Mouse (Mus musculus) liver, embryonic 16.5 days (tissue): Measurements from ENCODE around the gene Tmem131. TPM values are rescaled to one million over a fixed set of nuclear protein-coding genes. Genes with fewer than 3 reads are reported as not detected.

ENCODE experiments used
- ATAC-seq: fragments of 200-750 bp; cut with Nextera tagmentation; 2 replicates; pipeline ENCODE4 v1.8.0; 2017; ENCODE audit warnings: low read depth, mild to moderate bottlenecking, moderate number of reproducible peaks, moderate library complexity
- H3K27ac ChIP-seq: fragments of 300-500 bp; sonication (generic); 2 replicates; pipeline ENCODE4 v1.5.1; 2014; ENCODE audit warnings: mild to moderate bottlenecking, low read length
- H3K27me3 ChIP-seq: fragments of 300-500 bp; sonication (generic); 2 replicates; pipeline ENCODE4 v1.6.1; 2014; ENCODE audit warnings: low read depth, low read length, mixed read lengths; ENCODE audit not compliant: control insufficient read depth, insufficient read depth
- H3K36me3 ChIP-seq: fragments of 300-500 bp; sonication (generic); 2 replicates; pipeline ENCODE4 v1.6.1; 2014; ENCODE audit warnings: mild to moderate bottlenecking; ENCODE audit not compliant: control insufficient read depth, insufficient read depth
- H3K4me1 ChIP-seq: fragments of 300-500 bp; sonication (generic); 2 replicates; pipeline ENCODE4 v1.6.1; 2014; ENCODE audit warnings: low read depth, low read length, mixed read lengths; ENCODE audit not compliant: control insufficient read depth
- H3K4me2 ChIP-seq: fragments of 300-500 bp; sonication (generic); 2 replicates; pipeline ENCODE4 v1.6.1; 2014; ENCODE audit warnings: low read depth, low read length, mixed read lengths
- H3K4me3 ChIP-seq: fragments of 300-500 bp; sonication (generic); 2 replicates; pipeline ENCODE4 v1.5.1; 2014; ENCODE audit warnings: low read depth, mild to moderate bottlenecking, low read length
- H3K9ac ChIP-seq: fragments of 300-500 bp; sonication (generic); 2 replicates; pipeline ENCODE4 v1.6.1; 2014; ENCODE audit warnings: low read depth, low read length
- H3K9me3 ChIP-seq: fragments of 300-500 bp; sonication (generic); replicated peaks from 2 replicates; pipeline ENCODE4 v1.6.1; 2016; ENCODE audit warnings: low read length; ENCODE audit not compliant: control insufficient read depth
- WGBS: fragments of 180-500 bp; shearing (Covaris S2); extraction: QIAGEN DNeasy Blood & Tissue Kit; methylation state at CpG from one replicate; pipeline ENCODE4 v1.1.7; 2014; ENCODE audit not compliant: insufficient replicate concordance; 5-methylcytosine and 5-hydroxymethylcytosine counted together
- polyA plus RNA-seq: library from polyadenylated mRNA; unstranded; fragments of >200 nt; fragmentation: Nextera tagmentation; extraction: Ambion mirVana; gene quantifications from 2 replicates; pipeline ENCODE4 v1.2.1, GENCODE M21; 2015

Gene Tmem131
- polyA plus RNA-seq, 1 experiment from 2014 or later = 8.8 TPM

- H3K36me3 ChIP-seq = peaks cover 4% of the 10 kb centered on the region
- no peak overlapping the region for H3K9ac ChIP-seq
- no peak overlapping the region for H3K27ac ChIP-seq
- H3K9me3 ChIP-seq = no peaks in the 10 kb centered on the region
- H3K4me3 ChIP-seq = no peak overlapping the region
- H3K4me2 ChIP-seq = no peak overlapping the region
- H3K4me1 ChIP-seq = peaks cover 5% of the 10 kb centered on the region
- H3K27me3 ChIP-seq = no peaks in the 10 kb centered on the region
- ATAC-seq = no peak
- WGBS = 88% methylated on average over 7 of the region's 7 CpGs
Measured at GRCm38 (mm10) chr1:36786377-36786776, 157.1 kb downstream of the Tmem131 start.

GRCm38 (mm10) chr1:36785238-36785641 lies 158.2 kb downstream of the Tmem131 start:
- peaks cover 5% of the 10 kb centered on the region for H3K4me1 ChIP-seq
- no peak overlapping the region for H3K27ac ChIP-seq
- under 1% methylated on average over 16 of the region's 16 CpGs for WGBS
- no peak for ATAC-seq
- H3K4me2 ChIP-seq = peak overlapping the region; percentile 75
- H3K9ac ChIP-seq = no peak overlapping the region
- H3K36me3 ChIP-seq = no peaks in the 10 kb centered on the region
- no peaks in the 10 kb centered on the region for H3K9me3 ChIP-seq
- peak overlapping the region; percentile 51 for H3K4me3 ChIP-seq
- H3K27me3 ChIP-seq = no peaks in the 10 kb centered on the region

- H3K27ac ChIP-seq = no peak overlapping the region
- H3K27me3 ChIP-seq = no peaks in the 10 kb centered on the region
- WGBS = 4% methylated on average over 20 of the region's 20 CpGs
- peak overlapping the region; percentile 51 for H3K4me3 ChIP-seq
- 0 out of 2 replicates have a peak overlapping the region, but pooled peaks have one; percentile 21 for H3K9ac ChIP-seq
- H3K4me2 ChIP-seq = peak overlapping the region; percentile 75
- H3K36me3 ChIP-seq = no peaks in the 10 kb centered on the region
- ATAC-seq = peak; percentile 56
- H3K9me3 ChIP-seq = no peaks in the 10 kb centered on the region
- H3K4me1 ChIP-seq = peaks cover 5% of the 10 kb centered on the region
Measured at GRCm38 (mm10) chr1:36784365-36785134, 158.9 kb downstream of the Tmem131 start.

GRCm38 (mm10) chr1:36782476-36782875 lies 161.0 kb downstream of the Tmem131 start:
- no peak overlapping the region for H3K9ac ChIP-seq
- no peaks in the 10 kb centered on the region for H3K27me3 ChIP-seq

GRCm38 (mm10) chr1:36780793-36781192 lies 162.7 kb downstream of the Tmem131 start:
- no peaks in the 10 kb centered on the region for H3K36me3 ChIP-seq
- 78% methylated on average over 13 of the region's 13 CpGs for WGBS
- H3K27me3 ChIP-seq = no peaks in the 10 kb centered on the region
- no peak overlapping the region for H3K4me3 ChIP-seq
- H3K9me3 ChIP-seq = no peaks in the 10 kb centered on the region; the same call in 1 of the 2 replicates
- ATAC-seq = no peak
- peaks cover 5% of the 10 kb centered on the region for H3K4me1 ChIP-seq
- no peak overlapping the region for H3K27ac ChIP-seq
- no peak overlapping the region for H3K9ac ChIP-seq
- H3K4me2 ChIP-seq = no peak overlapping the region

More at GRCm38 (mm10) chr1:36782476-36782875, 161.0 kb downstream of the Tmem131 start:
- Histone ChIP-seq H3K4me1 (peaks cover 5% of the 10 kb centered on the region), H3K4me2 (no peak overlapping the region), H3K9me3 (no peaks in the 10 kb centered on the region; the same call in 1 of the 2 replicates), H3K27ac (no peak overlapping the region), H3K36me3 (no peaks in the 10 kb centered on the region), H3K4me3 (no peak overlapping the region)
- WGBS = 59% methylated on average over 11 of the region's 11 CpGs
- no peak for ATAC-seq

- Histone ChIP-seq H3K4me2 (no peak overlapping the region), H3K27me3 (no peaks in the 10 kb centered on the region), H3K27ac (no peak overlapping the region), H3K4me3 (no peak overlapping the region), H3K4me1 (no peaks in the 10 kb centered on the region), H3K9ac (no peak overlapping the region), H3K9me3 (no peaks in the 10 kb centered on the region; the same call in 1 of the 2 replicates), H3K36me3 (no peaks in the 10 kb centered on the region)
- no peak for ATAC-seq
- WGBS = 73% methylated on average over 9 of the region's 9 CpGs
Measured at GRCm38 (mm10) chr1:36772198-36772934, 171.1 kb downstream of the Tmem131 start.

GRCm38 (mm10) chr1:36770998-36771397 lies 172.5 kb downstream of the Tmem131 start:
- no peaks in the 10 kb centered on the region for H3K4me1 ChIP-seq
- no peak overlapping the region for H3K27ac ChIP-seq
- ATAC-seq = no peak
- 24% methylated on average over 27 of the region's 27 CpGs for WGBS
- H3K4me3 ChIP-seq = no peak overlapping the region
- H3K9me3 ChIP-seq = no peaks in the 10 kb centered on the region
- no peak overlapping the region for H3K4me2 ChIP-seq
- no peaks in the 10 kb centered on the region for H3K27me3 ChIP-seq
- no peaks in the 10 kb centered on the region for H3K36me3 ChIP-seq
- no peak overlapping the region for H3K9ac ChIP-seq

GRCm38 (mm10) chr1:36769951-36770350 lies 173.5 kb downstream of the Tmem131 start:
- Histone ChIP-seq H3K9ac (no peak overlapping the region), H3K27ac (no peak overlapping the region), H3K4me1 (no peaks in the 10 kb centered on the region), H3K36me3 (no peaks in the 10 kb centered on the region), H3K4me2 (no peak overlapping the region), H3K4me3 (no peak overlapping the region), H3K9me3 (no peaks in the 10 kb centered on the region), H3K27me3 (no peaks in the 10 kb centered on the region)
- ATAC-seq = no peak
- 41% methylated on average over 1 of the region's 1 CpGs for WGBS

- no peak for ATAC-seq
- H3K9me3 ChIP-seq = no peaks in the 10 kb centered on the region
- no peaks in the 10 kb centered on the region for H3K27me3 ChIP-seq
- no peak overlapping the region for H3K27ac ChIP-seq
- no peak overlapping the region for H3K4me2 ChIP-seq
- no peak overlapping the region for H3K9ac ChIP-seq
- H3K36me3 ChIP-seq = no peaks in the 10 kb centered on the region
- WGBS = 62% methylated on average over 5 of the region's 5 CpGs
- H3K4me1 ChIP-seq = no peaks in the 10 kb centered on the region
- no peak overlapping the region for H3K4me3 ChIP-seq
Measured at GRCm38 (mm10) chr1:36768786-36769185, 174.7 kb downstream of the Tmem131 start.
